Mouse (Mus musculus) heart, embryonic 14.5 days (tissue): Measurements from ENCODE around the gene B3gnt7. TPM values are rescaled to one million over a fixed set of nuclear protein-coding genes. Genes with fewer than 3 reads are reported as not detected.

Experiments used
- ATAC-seq: fragments of 200-750 bp; cut with Nextera tagmentation; 2 replicates; pipeline ENCODE4 v1.8.0; 2017; ENCODE audit warnings: low read depth, moderate TSS enrichment; ENCODE audit not compliant: insufficient number of reproducible peaks, insufficient read depth, low FRiP score
- H3K27ac ChIP-seq, 2 experiments: fragments of 200-500 bp in 1 of 2; fragments of 300-500 bp in 1 of 2; sonication (generic) in 1 of 2; replicated peaks in 1 of 2; 2 replicates each; pipeline ENCODE4 v1.5.1; 2012 to 2014; ENCODE audit warnings: low read depth in 2 of 2, low read length in 2 of 2, control low read depth in 1 of 2, mild to moderate bottlenecking in 1 of 2, mixed read lengths in 1 of 2; ENCODE audit not compliant: control insufficient read depth in 1 of 2, insufficient read depth in 1 of 2
- H3K27me3 ChIP-seq: fragments of 300-500 bp; sonication (generic); 2 replicates; pipeline ENCODE4 v1.6.1; 2014; ENCODE audit warnings: mild to moderate bottlenecking, low read length, control low read depth; ENCODE audit not compliant: control insufficient read depth, insufficient read depth
- H3K36me3 ChIP-seq: fragments of 300-500 bp; sonication (generic); 2 replicates; pipeline ENCODE4 v1.6.1; 2014; ENCODE audit warnings: mild to moderate bottlenecking, control low read depth, low read length, mixed read lengths; ENCODE audit not compliant: control insufficient read depth, insufficient read depth
- H3K4me1 ChIP-seq, 2 experiments: fragments of 200-500 bp in 1 of 2; fragments of 300-500 bp in 1 of 2; sonication (generic) in 1 of 2; 2 replicates each; pipeline ENCODE4 v1.6.1; 2012 to 2014; ENCODE audit warnings: low read length in 2 of 2, control low read depth in 1 of 2, mixed read lengths in 1 of 2; ENCODE audit not compliant: control insufficient read depth in 2 of 2, insufficient read depth in 2 of 2
- H3K4me2 ChIP-seq: fragments of 300-500 bp; sonication (generic); 2 replicates; pipeline ENCODE4 v1.6.1; 2014; ENCODE audit warnings: mild to moderate bottlenecking, low read length
- H3K4me3 ChIP-seq, 2 experiments: fragments of 200-500 bp in 1 of 2; fragments of 300-500 bp in 1 of 2; sonication (generic) in 1 of 2; 2 replicates each; pipeline ENCODE4 v1.5.1; 2012 to 2014; ENCODE audit warnings: low read length in 2 of 2, mild to moderate bottlenecking in 2 of 2, control low read depth in 1 of 2, low read depth in 1 of 2, moderate library complexity in 1 of 2; ENCODE audit not compliant: control insufficient read depth in 1 of 2, insufficient read depth in 1 of 2
- H3K9ac ChIP-seq: fragments of 300-500 bp; sonication (generic); 2 replicates; pipeline ENCODE4 v1.6.1; 2014; ENCODE audit warnings: mild to moderate bottlenecking, low read length
- H3K9me3 ChIP-seq: fragments of 300-500 bp; sonication (generic); 2 replicates; pipeline ENCODE4 v1.6.1; 2016; ENCODE audit warnings: low read length, control low read depth; ENCODE audit not compliant: control insufficient read depth
- WGBS: fragments of 180-500 bp; shearing (Covaris S2); extraction: QIAGEN DNeasy Blood & Tissue Kit; methylation state at CpG from one replicate; pipeline ENCODE4 v1.1.7; 2014; 5-methylcytosine and 5-hydroxymethylcytosine counted together
- polyA plus RNA-seq: library from polyadenylated mRNA; unstranded; fragments of >200 nt; fragmentation: Nextera tagmentation; extraction: Ambion mirVana; gene quantifications from 2 replicates; pipeline ENCODE4 v1.2.1, GENCODE M21; 2014

Gene B3gnt7
- polyA plus RNA-seq, 1 experiment from 2014 or later = 3.5 TPM

- Histone ChIP-seq H3K36me3 (no peaks in the 10 kb centered on the region), H3K9ac (no peak overlapping the region), H3K4me1 (peaks cover 0 to 2% of the 10 kb centered on the region in 2 experiments; a peak in 1 of 4 replicates), H3K9me3 (no peaks in the 10 kb centered on the region), H3K4me3 (no peak overlapping the region), H3K27me3 (peaks cover 15% of the 10 kb centered on the region), H3K27ac (no peak overlapping the region), H3K4me2 (no peak overlapping the region)
- no peak for ATAC-seq
- WGBS = 88% methylated on average over 7 of the region's 7 CpGs
These were observed 6.7 kb downstream of the B3gnt7 start for GRCm38 (mm10) chr1:86309270-86309833.

GRCm38 (mm10) chr1:86310536-86311310 is 8.1 kb downstream of the B3gnt7 start:
- no peak overlapping the region for H3K9ac ChIP-seq
- H3K4me1 ChIP-seq = peaks cover 0 to 4% of the 10 kb centered on the region in 2 experiments; a peak in 1 of 4 replicates
- no peaks in the 10 kb centered on the region for H3K9me3 ChIP-seq
- H3K36me3 ChIP-seq = no peaks in the 10 kb centered on the region
- no peak overlapping the region for H3K4me3 ChIP-seq
- H3K27ac ChIP-seq = no peak overlapping the region
- 47% methylated on average over 15 of the region's 15 CpGs for WGBS
- H3K4me2 ChIP-seq = no peak overlapping the region
- H3K27me3 ChIP-seq = peaks cover 1% of the 10 kb centered on the region
- ATAC-seq = no peak

- H3K4me2 ChIP-seq = no peak overlapping the region
These were observed 8.9 kb downstream of the B3gnt7 start for GRCm38 (mm10) chr1:86311467-86312005.

GRCm38 (mm10) chr1:86312269-86312668 is 9.6 kb downstream of the B3gnt7 start:
- ATAC-seq = no peak
- no peaks in the 10 kb centered on the region for H3K9me3 ChIP-seq
- H3K27ac ChIP-seq = no peak overlapping the region
- H3K27me3 ChIP-seq = no peaks in the 10 kb centered on the region
- no peak overlapping the region for H3K4me2 ChIP-seq
- no peak overlapping the region for H3K4me3 ChIP-seq
- 79% methylated on average over 3 of the region's 3 CpGs for WGBS
- H3K4me1 ChIP-seq = peaks cover 0 to 4% of the 10 kb centered on the region in 2 experiments; a peak in 1 of 4 replicates
- no peak overlapping the region for H3K9ac ChIP-seq
- H3K36me3 ChIP-seq = no peaks in the 10 kb centered on the region

More at GRCm38 (mm10) chr1:86311467-86312005, 8.9 kb downstream of the B3gnt7 start:
- no peak overlapping the region for H3K9ac ChIP-seq
- no peaks in the 10 kb centered on the region for H3K27me3 ChIP-seq
- H3K27ac ChIP-seq = no peak overlapping the region
- no peak for ATAC-seq
- H3K36me3 ChIP-seq = no peaks in the 10 kb centered on the region
- H3K4me3 ChIP-seq = no peak overlapping the region
- H3K9me3 ChIP-seq = no peaks in the 10 kb centered on the region
- WGBS = 60% methylated on average over 10 of the region's 10 CpGs
- peaks cover 0 to 4% of the 10 kb centered on the region in 2 experiments; a peak in 1 of 4 replicates for H3K4me1 ChIP-seq

- H3K27me3 ChIP-seq = no peaks in the 10 kb centered on the region
- peaks cover 0 to 4% of the 10 kb centered on the region in 2 experiments; a peak in 1 of 4 replicates for H3K4me1 ChIP-seq
- no peak overlapping the region for H3K9ac ChIP-seq
- H3K36me3 ChIP-seq = no peaks in the 10 kb centered on the region
- ATAC-seq = no peak
- H3K27ac ChIP-seq = no peak overlapping the region
- no peak overlapping the region for H3K4me3 ChIP-seq
- H3K9me3 ChIP-seq = no peaks in the 10 kb centered on the region
- 51% methylated on average over 16 of the region's 16 CpGs for WGBS
- peak overlapping the region; percentile 43; the same call in 1 of the 2 replicates for H3K4me2 ChIP-seq
These were observed 10.6 kb downstream of the B3gnt7 start for GRCm38 (mm10) chr1:86313096-86313771.

- Histone ChIP-seq H3K27ac (no peak overlapping the region), H3K36me3 (no peaks in the 10 kb centered on the region), H3K9me3 (no peaks in the 10 kb centered on the region), H3K4me3 (no peak overlapping the region), H3K4me1 (peaks cover 0 to 4% of the 10 kb centered on the region in 2 experiments; a peak in 1 of 4 replicates), H3K27me3 (no peaks in the 10 kb centered on the region), H3K9ac (no peak overlapping the region), H3K4me2 (peak overlapping the region; percentile 43; the same call in 1 of the 2 replicates)
- no peak for ATAC-seq
- 24% methylated on average over 15 of the region's 15 CpGs for WGBS
These were observed 11.1 kb downstream of the B3gnt7 start for GRCm38 (mm10) chr1:86313772-86314125.

- Histone ChIP-seq H3K9me3 (no peaks in the 10 kb centered on the region), H3K27me3 (no peaks in the 10 kb centered on the region), H3K4me3 (no peak overlapping the region), H3K36me3 (no peaks in the 10 kb centered on the region), H3K4me1 (no peaks in the 10 kb centered on the region), H3K9ac (no peak overlapping the region), H3K27ac (no peak overlapping the region), H3K4me2 (no peak overlapping the region)
- WGBS = 77% methylated on average over 6 of the region's 8 CpGs
- no peak for ATAC-seq
These were observed 18.3 kb downstream of the B3gnt7 start for GRCm38 (mm10) chr1:86320822-86321413.
